Mouse (Mus musculus): ENCODE measurements at regions not wholly inside any gene's neighbourhood (a gene's known extent, or its start where the extent isn't known, plus 50 kb on each side); places are given as distances from the start of the nearest gene placed in this dataset.
A peak's percentile ranks its signal among the peaks of the same experiment; 100 is the strongest.

DNA sequence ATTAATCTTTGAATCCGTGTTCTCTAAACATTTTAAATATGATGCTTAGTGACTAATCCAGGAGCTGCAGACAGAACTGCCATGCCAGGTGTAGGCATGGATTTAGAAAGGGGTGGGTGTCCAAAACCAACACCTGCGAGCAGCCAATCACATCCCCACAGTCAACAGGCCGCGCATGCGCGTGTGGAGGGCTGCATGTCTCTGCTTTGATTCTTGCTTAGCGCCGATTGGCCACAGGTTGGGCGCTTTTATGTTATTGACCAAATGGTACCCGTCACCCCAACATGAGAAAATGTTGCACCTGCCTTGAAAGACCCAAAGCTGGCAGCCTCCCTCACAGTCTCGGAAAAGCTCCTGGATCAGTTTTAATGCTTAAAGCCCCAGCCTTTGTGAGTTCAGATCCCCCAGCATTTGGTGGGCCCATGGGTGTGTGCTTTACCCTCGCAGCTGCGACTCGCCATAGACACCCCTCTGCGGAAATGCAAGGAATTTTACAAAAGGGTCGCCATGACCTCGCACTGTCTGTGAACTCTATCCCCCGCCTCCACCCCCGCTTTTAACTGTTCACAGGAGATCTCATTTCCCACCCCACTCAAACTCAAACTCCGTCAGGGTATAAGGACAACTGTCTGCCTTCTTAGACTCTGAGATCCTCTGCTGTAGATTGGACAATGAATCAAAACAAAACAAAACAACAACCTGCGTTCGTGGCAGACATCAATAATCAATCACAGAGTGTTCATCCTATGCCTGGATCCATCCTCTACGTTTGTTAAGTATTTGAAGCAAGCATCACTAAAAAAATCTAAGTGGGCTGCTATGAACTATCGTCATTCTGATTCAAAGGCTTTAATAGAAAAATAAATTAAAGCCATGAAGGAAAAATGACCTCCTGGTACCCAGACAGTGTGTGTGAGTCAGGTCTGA is 296.4 kb upstream of the Tbx3 start:
- no peak for DNase-seq
- intact Hi-C loops (cut with DNase I) = no loop called here

DNA sequence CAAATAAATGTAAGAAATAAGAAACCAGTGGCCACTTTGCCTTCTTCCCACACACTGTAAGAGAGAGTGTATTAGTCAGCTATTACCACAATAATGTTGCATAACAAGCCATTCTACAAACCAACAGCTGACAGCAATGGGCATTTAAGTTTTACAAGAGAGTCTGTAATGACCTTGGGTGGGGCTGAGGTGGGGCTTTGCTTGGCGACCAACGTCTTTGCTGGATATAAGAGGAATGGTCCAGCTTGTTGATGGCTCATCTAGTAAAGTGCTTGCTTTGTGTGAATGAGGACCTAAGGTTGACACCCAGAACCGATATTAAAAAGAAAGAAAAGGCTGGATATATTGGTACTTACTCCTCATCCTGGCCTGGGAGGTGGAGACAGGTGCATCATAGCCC is 295.6 kb upstream of the Tbx3 start:
- no peak for DNase-seq
- intact Hi-C loops (cut with DNase I) = no loop called here

DNA sequence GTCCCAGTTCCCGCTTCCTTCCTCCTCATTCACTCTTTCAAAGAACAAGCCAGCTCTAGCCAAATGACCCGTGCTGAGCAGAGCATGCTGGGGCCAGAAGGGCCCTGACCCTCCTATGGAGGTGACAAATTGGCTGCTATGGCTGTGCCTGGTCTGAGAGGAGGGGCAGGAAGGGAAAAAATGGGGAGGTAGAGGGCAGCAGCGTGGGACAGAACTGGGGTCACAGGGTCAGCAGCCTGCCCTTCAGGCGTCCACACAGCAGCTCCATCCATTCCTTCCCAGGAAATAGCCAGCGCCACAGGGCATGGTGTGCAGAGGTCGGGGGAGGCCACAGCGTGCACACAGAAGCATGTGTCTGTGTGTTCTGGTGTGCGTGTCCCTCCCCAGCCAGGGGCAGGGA is 292.2 kb upstream of the Tbx3 start:
- intact Hi-C loops (cut with DNase I) = no loop called here
- DNase-seq = no peak

DNA sequence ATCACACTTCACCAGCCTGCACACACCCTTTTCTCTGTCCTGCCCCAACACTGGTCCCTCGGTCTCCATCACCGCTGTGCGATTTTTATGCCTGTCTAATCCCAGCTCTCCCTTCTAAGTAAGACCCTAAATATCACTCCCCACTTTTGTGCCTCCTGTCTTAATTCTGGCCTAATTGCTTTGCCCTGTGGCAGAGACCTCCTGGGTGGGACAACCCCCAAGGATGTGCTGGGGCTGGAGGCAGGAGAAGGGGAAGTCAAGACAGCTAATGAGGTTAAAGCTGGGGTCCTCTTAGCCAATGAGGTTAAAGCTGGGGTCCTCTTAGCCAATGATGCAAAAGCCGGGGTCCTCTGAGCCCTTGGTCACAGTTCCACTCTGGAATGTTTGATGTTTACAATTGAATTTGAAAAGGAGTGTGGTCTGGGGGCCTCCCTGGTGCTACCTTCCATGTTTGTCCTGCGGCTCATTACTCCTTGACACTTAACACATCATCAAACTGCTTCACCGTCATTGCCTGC is 290.5 kb upstream of the Tbx3 start:
- intact Hi-C loops (cut with DNase I) = no loop called here
- no peak for DNase-seq

DNA sequence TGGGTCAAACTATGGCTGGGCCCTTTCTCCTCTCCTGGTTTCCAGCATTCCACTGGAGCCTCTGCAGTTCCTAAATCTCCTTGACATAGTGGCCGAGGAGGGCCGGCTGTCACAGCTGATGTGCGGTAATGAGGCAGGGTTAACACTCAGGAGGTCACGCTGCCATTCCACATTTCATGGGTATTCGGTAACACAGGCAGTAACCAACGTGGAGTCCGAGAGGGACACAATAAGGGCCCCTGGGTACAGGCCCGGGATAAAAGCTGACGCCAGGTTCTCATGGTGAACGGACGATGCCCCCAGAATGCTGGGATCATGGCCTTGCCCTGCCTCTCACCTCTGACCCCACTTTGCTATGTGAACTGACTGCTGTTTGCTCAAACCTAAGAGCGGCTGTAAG is 289.0 kb upstream of the Tbx3 start:
- DNase-seq = no peak
- intact Hi-C loops (cut with DNase I) = no loop called here

DNA sequence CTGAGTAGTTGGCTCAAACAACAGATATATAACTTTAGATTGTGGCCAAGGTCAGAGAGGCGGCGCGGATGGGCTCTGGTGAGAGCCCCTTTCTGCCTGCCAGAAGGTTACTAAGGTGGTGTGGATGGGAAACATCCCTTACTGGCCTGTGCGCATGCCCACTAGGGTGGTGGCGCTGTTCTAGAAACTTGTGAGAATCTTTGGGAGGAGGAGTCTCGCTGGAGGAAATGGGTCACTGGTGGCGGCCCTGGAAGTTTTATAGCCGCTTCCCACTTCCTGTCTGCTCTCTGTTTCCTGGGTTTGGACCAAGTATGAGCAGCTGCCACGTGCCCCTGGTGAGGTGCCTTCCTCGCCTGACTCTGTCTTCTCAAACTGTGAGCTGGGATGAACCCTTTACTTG is 285.0 kb upstream of the Tbx3 start:
- no peak for DNase-seq
- intact Hi-C loops (cut with DNase I) = no loop called here

DNA sequence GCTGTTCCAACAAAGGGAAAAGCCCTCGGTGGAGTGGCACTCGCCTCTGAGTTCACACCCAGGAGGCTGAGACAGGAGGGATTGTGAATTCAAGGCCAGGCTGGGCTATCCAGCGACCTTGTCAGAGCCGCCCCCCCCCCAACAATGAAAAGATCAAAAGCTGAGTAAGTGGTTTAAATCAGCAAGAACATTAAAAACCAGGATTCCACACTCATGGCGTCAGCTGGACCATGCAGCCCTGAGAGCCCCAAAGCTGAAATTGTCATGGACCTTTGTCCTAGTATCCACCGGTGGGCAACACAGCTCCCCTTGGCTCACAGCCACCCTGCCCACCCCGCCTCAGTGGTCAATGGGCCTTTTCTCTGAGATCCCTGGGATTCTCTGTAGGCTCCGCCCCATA is 283.6 kb upstream of the Tbx3 start:
- no peak for DNase-seq
- intact Hi-C loops (cut with DNase I) = no loop called here

DNA sequence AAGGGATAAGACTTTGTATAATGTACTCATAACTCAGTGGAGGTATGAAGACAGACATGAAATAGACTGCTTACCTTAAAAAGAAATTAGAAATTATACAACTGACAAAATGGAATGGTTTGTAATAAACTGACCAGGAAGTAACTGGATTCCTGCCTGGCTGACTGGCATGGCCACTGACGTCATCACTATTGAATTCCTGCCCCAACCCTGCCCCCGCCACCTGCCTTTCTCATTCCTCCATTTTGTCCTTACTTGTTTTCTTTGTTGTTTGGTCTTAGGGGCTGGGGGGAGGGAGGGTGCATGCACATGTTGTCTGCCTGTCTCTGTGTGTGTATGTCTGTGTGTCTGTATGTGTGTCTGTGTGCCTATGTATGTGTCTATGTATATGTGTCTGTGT is 283.2 kb upstream of the Tbx3 start:
- intact Hi-C loops (cut with DNase I) = no loop called here

DNA sequence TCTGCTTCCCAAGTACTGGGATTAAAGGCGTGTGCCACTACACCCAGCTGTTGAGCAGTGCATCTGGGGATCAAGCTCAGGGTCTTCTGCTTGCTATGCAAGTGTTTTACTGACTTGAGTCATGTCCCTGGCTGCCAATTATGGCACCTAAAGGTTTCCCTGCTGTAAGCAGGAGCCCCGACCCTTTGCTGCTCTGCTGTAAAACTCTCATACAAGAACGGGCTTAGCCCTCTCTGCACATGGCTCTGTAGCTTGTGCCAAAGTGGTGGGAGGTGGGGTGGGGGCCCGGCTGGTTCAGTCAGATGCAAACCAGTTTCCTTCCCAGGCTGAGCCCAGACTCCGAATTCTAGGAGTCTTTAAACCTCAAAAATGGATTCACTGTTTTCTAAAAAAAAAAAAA is 281.6 kb upstream of the Tbx3 start:
- intact Hi-C loops (cut with DNase I) = no loop called here
- no peak for DNase-seq

More for the DNA sequence above, 283.2 kb upstream of the Tbx3 start:
- DNase-seq = no peak

DNA sequence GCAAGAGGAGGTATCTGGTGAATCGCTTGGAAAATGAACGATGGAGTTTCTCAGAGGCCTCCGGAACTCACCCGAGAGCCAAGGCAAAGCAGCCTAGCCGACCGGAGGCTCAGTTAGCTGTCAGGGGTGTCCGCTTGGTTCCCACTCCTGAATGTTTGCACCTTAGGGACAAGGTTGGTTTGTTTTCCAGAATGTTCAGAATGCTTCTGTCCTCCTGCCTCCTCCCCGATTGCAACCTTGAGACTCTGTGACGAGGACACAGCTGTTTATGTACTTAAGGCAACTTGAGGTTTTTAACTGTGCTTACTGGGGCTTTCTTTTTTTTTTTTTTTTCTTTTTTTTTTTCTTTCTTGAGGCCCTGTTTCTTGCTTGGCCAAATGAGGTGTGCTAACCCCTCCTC is 281.1 kb upstream of the Tbx3 start:
- DNase-seq = peak in 1 of 2 experiments; percentile 23
- intact Hi-C loops (cut with DNase I) = no loop called here

DNA sequence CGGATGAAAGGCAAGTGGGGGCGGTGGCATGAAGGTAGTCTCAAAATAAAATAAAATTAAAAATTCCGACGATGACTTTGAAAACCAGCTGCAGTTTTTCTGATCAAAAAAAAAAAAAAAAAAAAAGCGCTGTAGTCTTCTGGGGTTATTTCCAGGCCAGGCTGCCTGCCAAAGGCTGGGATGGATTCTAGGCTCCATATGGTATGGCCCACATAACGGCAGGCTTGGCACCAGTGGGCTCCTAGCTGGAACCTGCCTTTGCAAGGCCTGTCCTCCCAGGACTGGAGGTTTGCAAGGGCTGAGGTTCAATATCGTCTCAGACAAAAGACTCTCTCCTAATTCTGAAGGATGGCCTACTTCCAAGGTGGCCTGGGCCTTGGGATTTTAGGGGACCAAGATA is 280.6 kb upstream of the Tbx3 start:
- DNase-seq = peak in 1 of 2 experiments; percentile 23
- intact Hi-C loops (cut with DNase I) = no loop called here

DNA sequence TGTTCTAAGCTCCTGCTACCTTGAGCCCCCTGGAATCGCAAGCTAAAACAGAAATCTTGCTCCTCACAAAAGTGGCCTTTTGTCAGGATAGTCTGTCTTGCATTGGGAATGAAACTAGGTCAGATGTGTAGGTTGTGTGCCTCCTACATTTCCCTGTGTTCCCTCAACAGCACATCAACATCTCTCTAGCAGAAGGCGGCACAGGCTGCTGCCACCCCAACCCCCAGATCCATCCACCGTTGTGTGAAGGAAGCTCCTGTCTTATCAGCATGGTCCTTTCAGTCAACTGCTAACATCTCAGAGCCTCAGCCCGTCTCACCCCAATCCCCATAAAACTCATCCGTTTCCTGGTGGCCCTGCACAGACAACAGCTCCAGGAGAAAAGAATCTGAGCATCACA is 272.0 kb upstream of the Tbx3 start:
- intact Hi-C loops (cut with DNase I) = no loop called here
- DNase-seq = no peak

DNA sequence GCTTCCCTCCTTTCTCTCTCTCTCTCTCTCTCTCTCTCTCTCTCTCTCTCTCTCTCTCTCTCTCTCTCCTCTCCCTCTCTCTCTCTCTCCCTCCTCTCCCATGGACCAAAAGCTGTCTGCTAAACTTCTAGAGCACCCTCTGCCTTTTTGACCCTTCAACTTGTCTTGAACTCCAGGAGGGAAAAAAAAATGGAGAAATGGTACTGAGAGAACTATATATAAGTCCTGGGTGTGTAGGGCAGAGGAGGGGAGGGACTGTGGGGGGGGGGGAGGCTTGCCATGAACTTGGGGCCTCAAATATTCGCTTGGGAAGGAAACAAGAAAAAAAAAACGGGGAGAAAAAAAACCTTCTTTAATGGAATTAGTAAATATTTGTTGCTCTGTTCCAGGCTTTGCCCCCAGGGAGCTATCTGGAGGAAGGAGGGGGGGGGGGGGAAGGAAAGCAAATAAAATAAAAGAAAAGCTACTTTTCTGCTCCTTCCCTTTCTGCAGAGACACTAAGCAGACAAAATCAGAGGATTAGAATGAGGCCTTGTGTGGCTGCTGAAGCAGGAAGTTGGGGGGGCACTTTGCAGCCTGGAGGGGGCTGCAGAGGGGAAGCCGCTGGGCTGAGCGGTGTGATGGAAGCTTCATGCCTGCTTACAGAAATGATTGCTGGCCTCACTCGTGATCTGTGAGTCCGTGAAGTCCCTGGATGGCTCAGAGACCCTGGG is 270.1 kb upstream of the Tbx3 start:
- DNase-seq = peak; percentile 27 to 30
- intact Hi-C loops (cut with DNase I) = no loop called here

DNA sequence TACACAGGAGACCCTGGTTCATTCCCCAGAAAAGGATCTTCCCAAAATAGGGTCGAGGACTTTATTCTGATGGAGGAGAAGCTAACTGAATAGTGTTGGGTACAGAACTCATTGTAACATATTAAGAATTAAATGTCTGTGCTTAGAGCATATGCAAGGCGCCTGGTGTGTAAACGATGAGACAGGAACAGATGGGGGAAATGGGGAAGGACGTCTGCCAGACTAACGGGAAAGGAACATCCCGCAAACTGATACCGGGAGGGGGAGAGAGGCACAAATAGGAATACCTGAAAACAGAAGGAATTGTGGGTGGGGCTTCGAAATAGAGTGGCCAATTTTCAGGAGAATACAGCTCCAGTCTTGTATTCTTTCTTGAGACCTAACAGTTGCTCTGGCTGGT is 268.6 kb upstream of the Tbx3 start:
- DNase-seq = no peak
- intact Hi-C loops (cut with DNase I) = no loop called here

DNA sequence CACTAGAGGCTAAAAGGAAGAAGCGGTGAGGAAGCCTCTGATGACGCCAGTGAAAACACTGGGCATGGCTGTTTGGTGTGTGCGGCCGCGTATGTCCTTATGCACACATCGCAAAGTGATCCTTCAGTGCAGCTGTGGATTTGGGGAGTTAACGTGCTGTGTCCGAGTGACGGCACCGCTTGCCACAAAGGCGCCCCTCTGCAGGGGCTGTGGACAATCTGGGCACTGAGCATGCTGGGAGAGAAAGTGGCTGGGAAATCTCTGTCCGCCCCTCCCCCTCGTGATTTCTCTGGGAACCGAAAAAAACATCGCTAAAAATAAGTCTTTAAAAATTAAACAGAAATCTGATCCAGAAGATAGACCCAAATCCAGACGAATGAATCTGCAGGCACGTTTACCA is 267.8 kb upstream of the Tbx3 start:
- DNase-seq = no peak
- intact Hi-C loops (cut with DNase I) = no loop called here

DNA sequence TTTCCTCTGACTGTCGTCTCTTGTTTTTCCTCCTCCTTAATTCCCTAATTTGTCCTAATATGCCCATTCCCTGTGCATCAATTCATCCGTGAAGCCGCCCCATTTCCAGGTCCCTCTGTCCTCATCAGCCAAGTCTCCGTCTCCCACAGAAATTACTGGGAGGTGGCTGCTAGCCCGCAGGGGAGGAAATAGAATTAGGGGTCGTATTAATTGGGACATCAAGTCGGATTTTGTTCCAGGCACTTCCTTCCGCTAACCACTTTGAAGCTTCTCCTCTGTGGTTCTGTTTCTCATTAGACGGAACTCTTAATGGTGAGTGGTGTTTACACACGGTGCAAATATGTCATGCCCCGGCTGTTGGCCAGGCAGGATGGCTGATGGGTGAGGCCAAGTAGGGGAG is 259.5 kb upstream of the Tbx3 start:
- intact Hi-C loops (cut with DNase I) = no loop called here
- DNase-seq = no peak

DNA sequence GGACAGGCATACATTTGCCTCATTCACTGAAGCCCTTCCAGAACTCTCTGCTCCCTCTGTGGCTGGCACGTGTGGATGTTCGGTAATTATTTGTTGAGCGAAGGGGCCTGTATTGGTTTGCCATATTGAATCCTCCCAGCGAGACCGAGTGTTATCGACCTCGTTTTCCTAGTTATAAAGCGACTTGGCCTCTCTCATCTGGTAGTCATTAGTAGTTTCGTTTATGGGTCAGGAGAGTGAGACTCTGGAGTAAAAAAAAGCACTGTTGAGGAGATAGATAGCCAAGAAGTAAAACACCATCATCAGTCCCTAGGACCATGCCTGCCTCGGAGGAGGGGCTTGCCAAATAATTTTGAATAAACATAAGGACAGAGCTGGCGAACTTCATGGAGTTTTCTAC is 254.6 kb upstream of the Tbx3 start:
- intact Hi-C loops (cut with DNase I) = no loop called here
- no peak for DNase-seq

DNA sequence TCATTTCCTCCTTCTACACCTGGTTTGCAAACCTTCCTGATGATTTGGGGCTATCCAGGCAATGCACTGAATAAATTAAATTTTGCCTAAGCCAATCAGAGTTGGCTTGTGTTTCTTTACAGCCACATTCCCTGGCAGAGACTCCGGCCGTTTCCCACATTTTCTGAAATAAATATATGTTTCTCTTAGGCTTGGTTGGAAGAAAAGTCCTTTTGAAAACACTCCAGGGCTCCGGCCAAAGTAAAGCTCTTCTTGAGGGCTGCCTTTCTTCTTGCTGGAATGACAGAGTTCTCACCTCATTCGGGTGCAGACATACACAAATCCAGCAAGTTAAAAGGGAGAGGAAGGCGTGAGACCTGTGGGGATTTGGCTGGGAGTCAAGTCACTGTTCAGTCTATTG is 252.0 kb upstream of the Tbx3 start:
- intact Hi-C loops (cut with DNase I) = no loop called here
- no peak for DNase-seq

DNA sequence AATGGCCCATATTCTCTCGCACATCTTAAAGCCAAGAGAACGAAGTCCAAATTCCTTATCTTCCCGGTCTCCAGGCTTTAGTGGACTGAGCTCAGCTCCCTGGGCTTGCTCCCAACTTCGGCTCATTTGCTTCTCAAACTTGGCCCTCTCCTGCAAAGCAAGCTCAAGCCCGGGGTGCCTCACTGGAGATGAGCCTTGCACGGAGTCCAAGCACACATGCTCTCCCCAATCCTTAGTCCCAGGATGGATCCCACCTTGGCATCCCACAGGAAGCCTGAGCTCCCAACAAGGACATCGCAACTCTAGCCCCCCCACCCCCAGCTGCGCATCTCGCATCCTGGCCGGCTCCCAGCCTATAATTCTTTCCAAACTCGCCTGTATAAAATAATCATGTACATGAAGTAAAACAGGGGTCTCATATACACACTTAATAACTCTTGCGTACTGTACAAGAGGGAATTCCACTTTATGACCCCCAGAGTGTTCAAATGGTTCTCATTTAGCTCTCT is 242.9 kb upstream of the Tbx3 start:
- intact Hi-C loops (cut with DNase I) = no loop called here
- DNase-seq = peak; percentile 61 to 68

DNA sequence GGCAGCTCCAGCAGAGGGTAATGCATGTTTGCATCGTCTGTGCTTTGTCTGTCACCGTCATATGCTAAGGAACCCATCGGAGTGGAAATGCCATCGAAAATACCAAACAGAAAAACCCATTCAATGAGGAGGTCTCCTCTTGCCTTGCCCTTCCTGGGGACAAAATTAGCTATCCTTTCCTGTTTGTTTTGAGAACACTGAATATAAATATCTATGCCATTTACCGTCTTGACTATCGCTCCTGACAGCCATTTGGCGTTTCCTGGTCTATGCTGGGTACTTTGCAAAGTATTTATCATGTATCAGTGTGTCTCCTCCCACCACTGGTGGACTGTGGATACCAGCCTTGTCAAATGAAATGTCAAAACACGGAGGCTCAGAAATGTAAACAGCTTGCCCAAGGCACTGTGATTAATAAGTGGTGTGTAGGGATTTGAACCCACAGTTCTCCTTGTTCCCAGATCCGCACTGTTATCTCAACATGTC is 239.2 kb upstream of the Tbx3 start:
- intact Hi-C loops (cut with DNase I) = no loop called here
- DNase-seq = no peak

DNA sequence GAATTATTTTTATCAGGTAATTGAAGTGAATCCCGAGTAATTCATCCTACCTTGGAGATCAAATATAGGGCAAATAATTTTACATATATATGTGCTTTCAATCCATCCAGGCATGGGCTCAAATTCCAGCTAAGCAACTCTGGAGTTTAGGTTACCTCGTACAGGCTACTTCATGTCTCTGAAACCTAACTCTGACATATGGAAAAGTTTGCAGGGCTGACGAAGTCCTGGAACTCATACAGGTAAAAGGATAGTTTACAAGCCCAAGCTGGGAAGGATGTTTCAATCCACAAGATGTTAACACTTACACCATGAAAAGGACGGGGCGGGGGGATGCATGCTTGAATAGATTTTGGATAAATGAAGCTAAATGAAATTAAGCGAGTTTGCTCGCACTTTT is 235.9 kb upstream of the Tbx3 start:
- no peak for DNase-seq
- intact Hi-C loops (cut with DNase I) = no loop called here

DNA sequence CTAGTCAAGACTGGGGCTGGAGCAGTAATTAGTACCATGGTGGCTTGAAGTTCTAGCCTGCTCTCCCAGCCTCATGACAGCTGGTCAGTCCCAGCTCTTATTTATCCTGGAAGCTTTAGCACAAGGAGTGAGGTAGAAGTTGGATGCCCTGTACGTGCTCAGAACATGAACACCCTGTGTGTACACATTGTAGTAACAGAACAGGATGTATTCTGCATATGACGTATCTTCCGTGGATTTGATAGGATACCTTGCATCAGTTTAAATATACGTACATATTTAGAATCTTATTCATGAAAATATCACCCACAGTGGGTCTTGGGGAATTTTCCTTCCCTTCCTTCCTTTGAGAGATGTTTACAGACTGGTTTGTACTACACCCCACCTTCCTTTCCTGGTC is 222.0 kb upstream of the Tbx3 start:
- no peak for DNase-seq
- intact Hi-C loops (cut with DNase I) = no loop called here
